Mouse (Mus musculus): ENCODE measurements at regions not wholly inside any gene's neighbourhood (a gene's known extent, or its start where the extent isn't known, plus 50 kb on each side); places are given as distances from the start of the nearest gene placed in this dataset.
A peak's percentile ranks its signal among the peaks of the same experiment; 100 is the strongest.

DNA sequence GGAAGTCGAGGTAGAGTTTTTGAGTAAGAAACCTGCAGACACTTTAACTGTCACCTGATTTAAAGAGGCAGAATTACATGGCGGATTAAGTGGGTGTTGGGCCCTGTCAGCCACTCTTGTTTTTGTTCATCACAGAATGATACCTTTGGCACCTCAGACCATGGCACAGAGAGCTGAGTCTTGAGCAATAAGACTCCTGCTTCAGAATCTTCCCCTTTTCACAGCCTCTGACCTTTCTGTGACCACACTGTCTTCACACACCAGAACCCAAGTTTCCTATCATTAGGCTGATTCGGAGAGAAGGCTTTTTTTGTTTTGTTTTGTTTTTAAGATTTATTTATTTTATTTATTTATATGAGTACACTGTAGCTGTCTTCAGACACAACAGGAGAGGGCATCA is 192.8 kb downstream of the Gm10260 start:
- TF ChIP-seq CTCF (conservative IDR thresholded peaks at IDR 0.05; ENCODE audit: insufficient read depth, insufficient read length, low read depth, low read length), result no peak
- TF ChIP-seq POLR2A (IDR thresholded peaks at IDR 0.05; ENCODE audit: low read depth, low read length), result no peak
- no peak overlapping the region for H3K4me3 ChIP-seq (ENCODE audit: insufficient read depth, low read depth, low read length)
- 81% methylated on average over 3 of the region's 3 CpGs for WGBS
- no peaks in the 10 kb centered on the region for H3K36me3 ChIP-seq (ENCODE audit: control insufficient read depth, insufficient read depth, low read length)
- H3K27me3 ChIP-seq (replicated peaks; ENCODE audit: control insufficient read depth, insufficient read depth, low read length), result no peaks in the 10 kb centered on the region
- H3K27ac ChIP-seq (ENCODE audit: insufficient read depth, low read depth, low read length), result no peak overlapping the region
- H3K4me1 ChIP-seq (ENCODE audit: control insufficient read depth, insufficient read depth, low read length), result no peaks in the 10 kb centered on the region
- DNase-seq, result no peak

- H3K27me3 ChIP-seq (replicated peaks; ENCODE audit: control insufficient read depth, insufficient read depth, low read length), result no peaks in the 10 kb centered on the region
- H3K36me3 ChIP-seq (ENCODE audit: control insufficient read depth, insufficient read depth, low read length), result no peaks in the 10 kb centered on the region
- TF ChIP-seq CTCF (conservative IDR thresholded peaks at IDR 0.05; ENCODE audit: insufficient read depth, insufficient read length, low read depth, low read length) (no peak), POLR2A (IDR thresholded peaks at IDR 0.05; ENCODE audit: low read depth, low read length) (no peak)
- no peak overlapping the region for H3K27ac ChIP-seq (ENCODE audit: insufficient read depth, low read depth, low read length)
- 65% methylated on average over 7 of the region's 7 CpGs for WGBS
- no peak overlapping the region for H3K4me3 ChIP-seq (ENCODE audit: insufficient read depth, low read depth, low read length)
- no peaks in the 10 kb centered on the region for H3K4me1 ChIP-seq (ENCODE audit: control insufficient read depth, insufficient read depth, low read length)
- peak; percentile 23 for DNase-seq
These were observed 194.4 kb downstream of the Gm10260 start for GRCm38 (mm10) chr13:97566071-97566470.

DNA sequence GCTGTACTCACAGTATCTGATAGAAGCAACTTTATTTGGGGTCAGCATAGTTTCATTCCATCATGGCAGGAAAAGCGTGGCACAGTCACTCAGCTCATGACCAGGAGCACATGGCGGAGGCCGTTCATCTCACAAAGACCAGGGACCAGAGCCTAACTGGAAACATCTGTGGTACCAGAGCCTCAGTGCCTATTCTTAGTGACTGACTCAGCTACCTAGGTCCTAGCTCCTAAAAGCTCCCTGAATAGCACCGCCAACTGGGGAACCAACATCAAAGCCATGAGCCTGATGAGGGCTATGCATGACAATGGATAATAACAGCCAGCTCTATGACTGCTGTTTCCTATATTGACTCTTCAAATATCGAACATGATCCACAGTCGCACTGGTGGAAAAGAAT is 198.2 kb downstream of the Gm10260 start:
- H3K27me3 ChIP-seq (replicated peaks; ENCODE audit: control insufficient read depth, insufficient read depth, low read length), result no peaks in the 10 kb centered on the region
- H3K36me3 ChIP-seq (ENCODE audit: control insufficient read depth, insufficient read depth, low read length), result no peaks in the 10 kb centered on the region
- no peak for DNase-seq
- no peak overlapping the region for H3K4me3 ChIP-seq (ENCODE audit: insufficient read depth, low read depth, low read length)
- H3K4me1 ChIP-seq (ENCODE audit: control insufficient read depth, insufficient read depth, low read length), result no peaks in the 10 kb centered on the region
- no peak for TF ChIP-seq CTCF (conservative IDR thresholded peaks at IDR 0.05; ENCODE audit: insufficient read depth, insufficient read length, low read depth, low read length)
- no peak for TF ChIP-seq POLR2A (IDR thresholded peaks at IDR 0.05; ENCODE audit: low read depth, low read length)
- 91% methylated on average over 6 of the region's 6 CpGs for WGBS
- no peak overlapping the region for H3K27ac ChIP-seq (ENCODE audit: insufficient read depth, low read depth, low read length)

- no peak for TF ChIP-seq CTCF (conservative IDR thresholded peaks at IDR 0.05; ENCODE audit: insufficient read depth, insufficient read length, low read depth, low read length)
- TF ChIP-seq POLR2A (IDR thresholded peaks at IDR 0.05; ENCODE audit: low read depth, low read length), result no peak
- H3K27me3 ChIP-seq (replicated peaks; ENCODE audit: control insufficient read depth, insufficient read depth, low read length), result no peaks in the 10 kb centered on the region
- no peak for DNase-seq
- 63% methylated on average over 1 of the region's 1 CpGs for WGBS
- no peaks in the 10 kb centered on the region for H3K36me3 ChIP-seq (ENCODE audit: control insufficient read depth, insufficient read depth, low read length)
- no peak overlapping the region for H3K4me3 ChIP-seq (ENCODE audit: insufficient read depth, low read depth, low read length)
- no peaks in the 10 kb centered on the region for H3K4me1 ChIP-seq (ENCODE audit: control insufficient read depth, insufficient read depth, low read length)
- no peak overlapping the region for H3K27ac ChIP-seq (ENCODE audit: insufficient read depth, low read depth, low read length)
These were observed 199.6 kb downstream of the Gm10260 start for GRCm38 (mm10) chr13:97560789-97561188.

- Histone ChIP-seq H3K27me3 (replicated peaks; ENCODE audit: control insufficient read depth, insufficient read depth, low read length) (no peaks in the 10 kb centered on the region), H3K27ac (ENCODE audit: insufficient read depth, low read depth, low read length) (no peak overlapping the region), H3K4me3 (ENCODE audit: insufficient read depth, low read depth, low read length) (no peak overlapping the region), H3K36me3 (ENCODE audit: control insufficient read depth, insufficient read depth, low read length) (no peaks in the 10 kb centered on the region), H3K4me1 (ENCODE audit: control insufficient read depth, insufficient read depth, low read length) (no peaks in the 10 kb centered on the region)
- TF ChIP-seq CTCF (conservative IDR thresholded peaks at IDR 0.05; ENCODE audit: insufficient read depth, insufficient read length, low read depth, low read length), result no peak
- no peak for TF ChIP-seq POLR2A (IDR thresholded peaks at IDR 0.05; ENCODE audit: low read depth, low read length)
- peak; percentile 17 for DNase-seq
- WGBS, result 82% methylated on average over 15 of the region's 15 CpGs
These were observed 200.6 kb downstream of the Gm10260 start for GRCm38 (mm10) chr13:97559611-97560385.

DNA sequence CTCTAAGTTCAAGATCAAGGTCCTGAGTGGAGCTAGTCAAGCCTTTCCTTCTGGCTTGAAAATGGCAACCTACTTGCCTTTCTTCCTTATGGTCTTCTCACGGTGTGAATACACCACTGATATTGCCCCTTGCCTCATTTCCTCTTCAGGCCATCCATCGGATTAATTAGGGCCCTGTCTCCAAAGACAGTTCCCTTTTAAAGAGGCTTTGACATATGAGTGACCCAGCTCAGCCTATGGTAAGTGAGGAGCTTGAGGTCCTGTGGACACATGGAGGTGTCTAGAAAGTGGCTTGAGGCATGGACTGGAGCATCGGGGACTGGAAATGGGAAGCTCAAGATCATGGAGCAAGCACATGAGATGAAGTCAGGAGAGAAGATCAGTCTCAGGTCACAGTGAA is 201.5 kb downstream of the Gm10260 start:
- Histone ChIP-seq H3K4me1 (ENCODE audit: control insufficient read depth, insufficient read depth, low read length) (no peaks in the 10 kb centered on the region), H3K36me3 (ENCODE audit: control insufficient read depth, insufficient read depth, low read length) (no peaks in the 10 kb centered on the region), H3K4me3 (ENCODE audit: insufficient read depth, low read depth, low read length) (no peak overlapping the region), H3K27me3 (replicated peaks; ENCODE audit: control insufficient read depth, insufficient read depth, low read length) (no peaks in the 10 kb centered on the region), H3K27ac (ENCODE audit: insufficient read depth, low read depth, low read length) (no peak overlapping the region)
- 89% methylated on average over 3 of the region's 3 CpGs for WGBS
- TF ChIP-seq POLR2A (IDR thresholded peaks at IDR 0.05; ENCODE audit: low read depth, low read length) (no peak), CTCF (conservative IDR thresholded peaks at IDR 0.05; ENCODE audit: insufficient read depth, insufficient read length, low read depth, low read length) (no peak)
- DNase-seq, result no peak

DNA sequence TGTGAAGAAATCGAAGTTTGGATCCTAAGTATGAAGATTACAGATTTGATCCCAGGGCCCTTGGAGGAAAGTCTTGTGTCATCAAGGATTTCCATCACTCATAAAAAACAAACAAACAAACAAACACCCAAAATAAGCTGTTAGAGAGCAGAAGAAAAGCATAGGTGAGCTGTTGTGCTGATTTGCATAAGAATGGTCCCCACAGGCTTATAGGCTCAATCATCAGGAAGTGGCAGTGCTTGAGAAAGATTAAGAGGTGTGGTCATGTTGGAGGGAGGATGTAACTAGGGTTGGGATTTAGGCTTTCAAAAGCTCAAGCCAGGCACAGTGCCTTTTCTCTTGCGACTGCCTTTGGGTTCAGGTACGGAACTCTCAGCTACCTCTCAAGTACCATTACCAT is 205.1 kb downstream of the Gm10260 start:
- 99% methylated on average over 3 of the region's 3 CpGs for WGBS
- Histone ChIP-seq H3K27ac (ENCODE audit: insufficient read depth, low read depth, low read length) (no peak overlapping the region), H3K4me1 (ENCODE audit: control insufficient read depth, insufficient read depth, low read length) (no peaks in the 10 kb centered on the region), H3K27me3 (replicated peaks; ENCODE audit: control insufficient read depth, insufficient read depth, low read length) (no peaks in the 10 kb centered on the region), H3K36me3 (ENCODE audit: control insufficient read depth, insufficient read depth, low read length) (no peaks in the 10 kb centered on the region), H3K4me3 (ENCODE audit: insufficient read depth, low read depth, low read length) (no peak overlapping the region)
- no peak for DNase-seq
- TF ChIP-seq POLR2A (IDR thresholded peaks at IDR 0.05; ENCODE audit: low read depth, low read length) (no peak), CTCF (conservative IDR thresholded peaks at IDR 0.05; ENCODE audit: insufficient read depth, insufficient read length, low read depth, low read length) (no peak)
